Mouse (Mus musculus) layer of hippocampus, adult 2 months (tissue): ENCODE data around the gene Prf1. TPM values are rescaled to one million over a fixed set of nuclear protein-coding genes. Genes with fewer than 3 reads are reported as not detected.

Experiments
- DNase-seq, 2 experiments: peaks; one replicate each; pipeline ENCODE4 v3.0.0; 2022; ENCODE audit warnings: low spot score in 2 of 2
- H3K27ac ChIP-seq: fragments of 200-600 bp; 2 replicates; pipeline ENCODE4 v1.8.1; 2022
- H3K4me3 ChIP-seq: fragments of 200-600 bp; 2 replicates; pipeline ENCODE4 v1.8.1; 2022; ENCODE audit warnings: mild to moderate bottlenecking
- CTCF ChIP-seq: fragments of 200-600 bp; conservative IDR thresholded peaks from 2 replicates; pipeline ENCODE4 v1.8.1; 2022; ENCODE audit warnings: antibody characterized with exemption, mild to moderate bottlenecking, moderate library complexity
- total RNA-seq, 2 experiments: library from RNA; stranded (reverse); gene quantifications; 2 replicates each; pipeline ENCODE4 v1.2.3; 2021

Prf1 gene
- total RNA-seq, 2 experiments from 2014 or later = not detected

- no peak for TF ChIP-seq CTCF
- H3K27ac ChIP-seq = no peak overlapping the region
- no peak overlapping the region for H3K4me3 ChIP-seq
- DNase-seq = no peak
Measured at GRCm38 (mm10) chr10:61334545-61334944, 36.9 kb downstream of the Prf1 start.

- TF ChIP-seq CTCF = peak; percentile 75
- DNase-seq = peak; percentile 60 to 88
- Histone ChIP-seq H3K4me3 (no peak overlapping the region), H3K27ac (no peak overlapping the region)
Measured at GRCm38 (mm10) chr10:61336137-61336536, 38.5 kb downstream of the Prf1 start.

GRCm38 (mm10) chr10:61336592-61336991 lies 39.0 kb downstream of the Prf1 start:
- no peak for TF ChIP-seq CTCF
- H3K27ac ChIP-seq = peak overlapping the region; percentile 56; the same call in 1 of the 2 replicates
- DNase-seq = no peak
- H3K4me3 ChIP-seq = no peak overlapping the region

GRCm38 (mm10) chr10:61337665-61338064 lies 40.0 kb downstream of the Prf1 start:
- peak; percentile 38 to 58 for DNase-seq
- no peak for TF ChIP-seq CTCF
- H3K27ac ChIP-seq = peak overlapping the region; percentile 56
- no peak overlapping the region for H3K4me3 ChIP-seq

- peak; percentile 53 for TF ChIP-seq CTCF
- no peak overlapping the region for H3K4me3 ChIP-seq
- H3K27ac ChIP-seq = peak overlapping the region; percentile 39; the same call in 1 of the 2 replicates
- DNase-seq = no peak
Measured at GRCm38 (mm10) chr10:61339216-61339615, 41.6 kb downstream of the Prf1 start.

- no peak for DNase-seq
- Histone ChIP-seq H3K27ac (no peak overlapping the region), H3K4me3 (no peak overlapping the region)
- no peak for TF ChIP-seq CTCF
Measured at GRCm38 (mm10) chr10:61340247-61340646, 42.6 kb downstream of the Prf1 start.

- DNase-seq = no peak
- Histone ChIP-seq H3K4me3 (no peak overlapping the region), H3K27ac (no peak overlapping the region)
- TF ChIP-seq CTCF = no peak
Measured at GRCm38 (mm10) chr10:61341045-61341444, 43.4 kb downstream of the Prf1 start.

- peak; percentile 96 for TF ChIP-seq CTCF
- H3K4me3 ChIP-seq = no peak overlapping the region
- DNase-seq = peak; percentile 79 to 87
- no peak overlapping the region for H3K27ac ChIP-seq
Measured at GRCm38 (mm10) chr10:61341557-61341956, 43.9 kb downstream of the Prf1 start.

- DNase-seq = no peak
Measured at GRCm38 (mm10) chr10:61342750-61343149, 45.1 kb downstream of the Prf1 start.

GRCm38 (mm10) chr10:61343950-61344349 lies 46.3 kb downstream of the Prf1 start:
- Histone ChIP-seq H3K27ac (no peak overlapping the region), H3K4me3 (no peak overlapping the region)
- TF ChIP-seq CTCF = peak; percentile 93
- peak; percentile 41 to 65 for DNase-seq

More at GRCm38 (mm10) chr10:61342750-61343149, 45.1 kb downstream of the Prf1 start:
- Histone ChIP-seq H3K4me3 (no peak overlapping the region), H3K27ac (no peak overlapping the region)
- no peak for TF ChIP-seq CTCF

GRCm38 (mm10) chr10:61345179-61345578 lies 47.5 kb downstream of the Prf1 start:
- H3K27ac ChIP-seq = no peak overlapping the region
- TF ChIP-seq CTCF = no peak
- no peak overlapping the region for H3K4me3 ChIP-seq
- no peak for DNase-seq

GRCm38 (mm10) chr10:61346374-61346773 lies 48.7 kb downstream of the Prf1 start:
- Histone ChIP-seq H3K27ac (no peak overlapping the region), H3K4me3 (no peak overlapping the region)
- TF ChIP-seq CTCF = no peak
- DNase-seq = no peak

- no peak overlapping the region for H3K27ac ChIP-seq
- no peak overlapping the region for H3K4me3 ChIP-seq
- no peak for TF ChIP-seq CTCF
- DNase-seq = no peak
Measured at GRCm38 (mm10) chr10:61351216-61351615, 53.6 kb downstream of the Prf1 start.

Other genes starting within 250 kb of the Prf1 start
- 10 to 100 TPM; 11.2 to 11.7 TPM for gene Pcbd1, start 208.5 kb upstream of the Prf1 start, total RNA-seq
- gene Sgpl1, start 150.1 kb upstream of the Prf1 start, total RNA-seq = 10 to 100 TPM; 25.5 to 25.8 TPM
- gene Tbata, start 125.9 kb upstream of the Prf1 start, total RNA-seq = 10 to 100 TPM in 1 of 2 experiments, 1 to 10 TPM in 1; 8.5 to 10.6 TPM
- 1 to 10 TPM in 1 of 2 experiments, under 1 TPM in 1; 0.92 to 1.5 TPM for gene Adamts14, start 24.4 kb upstream of the Prf1 start, total RNA-seq
- gene Pald1, start 85.7 kb downstream of the Prf1 start, total RNA-seq = 10 to 100 TPM; 15.2 to 16.3 TPM
- under 1 TPM; 0.23 to 0.27 TPM for gene Nodal, start 120.1 kb downstream of the Prf1 start, total RNA-seq
- 10 to 100 TPM; 47.6 to 57.0 TPM for gene Eif4ebp2, start 154.8 kb downstream of the Prf1 start, total RNA-seq
- gene Lrrc20, start 178.0 kb downstream of the Prf1 start, total RNA-seq = 10 to 100 TPM; 21.4 to 24.4 TPM